Mouse (Mus musculus): ENCODE results near the gene Cenpx.

Cenpx gene

GRCm38 (mm10) chr11:120662759-120663158 lies 50.8 kb downstream of the Cenpx start:
- no peak for DNase-seq (ENCODE audit: low read depth in 1 of 2, low spot score in 2 of 2)

GRCm38 (mm10) chr11:120661076-120661460 lies 52.5 kb downstream of the Cenpx start, which contains the start of gene Notum:
TSS of gene Notum (minus strand) at chr11:120661175.
- no peak for DNase-seq (ENCODE audit: low read depth in 1 of 2, low spot score in 2 of 2)

Measured in monocyte, adult 2 months (primary cell).